Mouse (Mus musculus): ENCODE measurements around the gene Cpne9. TPM values are rescaled to one million over a fixed set of nuclear protein-coding genes. Genes with fewer than 3 reads are reported as not detected.

Cpne9 gene
- total RNA-seq (2022): 10 to 100 TPM; 19.5 to 24.2 (median 19.9) TPM

- DNase-seq (ENCODE audit: low spot score in 2 of 2): no peak
These were observed at the start of gene Cpne9 for GRCm38 (mm10) chr6:113282101-113282802. TSS of gene Cpne9 (plus strand) at chr6:113282307.

- no peak for DNase-seq (ENCODE audit: low spot score in 2 of 2)
These were observed 47.0 kb upstream of the Cpne9 start for GRCm38 (mm10) chr6:113235141-113235540.

DNA sequence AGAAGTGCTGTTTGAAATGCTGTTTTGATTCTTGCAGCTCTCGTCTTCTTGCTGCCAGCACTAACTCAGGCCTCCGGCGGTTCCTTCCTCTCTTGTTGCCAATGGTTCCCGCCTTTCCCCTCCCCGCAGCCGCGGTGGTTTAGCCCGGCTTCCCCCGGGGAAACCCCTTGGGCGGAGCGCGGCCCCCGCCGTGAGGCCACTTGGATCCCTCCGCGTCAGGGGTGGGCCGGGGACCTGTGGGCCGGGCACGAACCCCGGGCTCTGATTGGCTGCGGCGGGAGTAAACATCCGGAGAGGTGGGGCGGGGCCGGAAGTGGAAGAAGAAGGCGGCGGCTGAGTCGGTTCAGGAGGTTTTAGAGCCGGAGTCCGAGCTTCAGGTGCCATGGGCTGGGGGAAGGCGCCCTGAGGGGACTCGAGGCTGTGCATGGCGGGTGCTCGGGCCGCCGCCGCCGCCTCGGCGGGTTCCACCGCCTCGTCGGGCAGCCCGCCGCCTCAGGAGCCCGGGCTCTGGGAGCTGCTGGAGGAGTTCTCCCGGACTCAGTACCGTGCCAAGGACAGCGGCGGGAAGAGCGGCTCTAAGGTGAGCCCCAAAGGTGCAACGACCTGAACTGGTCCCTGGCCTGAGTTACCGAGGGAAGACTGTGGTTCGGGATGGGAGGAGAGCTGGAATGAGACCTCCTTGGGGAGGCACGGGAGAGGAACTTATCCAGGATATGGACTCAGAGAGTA is 44.4 kb upstream of the Cpne9 start, which contains the start of gene Mtmr14:
Gene Mtmr14, plus strand, starts transcription at position 302 of the 729 bp plus-strand sequence.
- peak; percentile 96 to 97 for DNase-seq (ENCODE audit: low spot score in 2 of 2)

GRCm38 (mm10) chr6:113238442-113238841 is 43.7 kb upstream of the Cpne9 start:
- DNase-seq (ENCODE audit: low spot score in 2 of 2): no peak

- no peak for DNase-seq (ENCODE audit: low spot score in 2 of 2)
These were observed 39.4 kb upstream of the Cpne9 start for GRCm38 (mm10) chr6:113242753-113243152.

DNA sequence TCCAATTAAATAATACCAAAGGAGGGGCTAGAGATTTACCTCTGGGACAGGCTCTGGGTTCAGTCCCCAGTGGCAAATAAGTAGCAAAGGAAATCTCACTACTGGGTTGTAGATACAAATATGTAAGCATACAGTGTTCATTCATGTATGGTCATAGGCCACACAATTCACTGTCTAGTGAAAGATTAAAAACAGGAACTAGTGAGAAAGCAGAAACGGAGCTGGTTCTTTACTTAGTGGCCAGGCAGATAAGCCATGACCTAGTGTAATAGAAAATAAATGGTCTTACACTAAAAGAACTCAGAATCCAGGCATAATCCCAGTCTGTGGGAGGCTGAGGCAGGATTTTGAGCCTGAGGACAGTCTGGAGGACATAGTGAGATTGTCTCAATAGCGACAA is 36.5 kb upstream of the Cpne9 start:
- no peak for DNase-seq (ENCODE audit: low spot score in 2 of 2)

- no peak for DNase-seq (ENCODE audit: low spot score in 2 of 2)
These were observed 31.3 kb upstream of the Cpne9 start for GRCm38 (mm10) chr6:113250786-113251185.

GRCm38 (mm10) chr6:113251921-113252320 is 30.2 kb upstream of the Cpne9 start:
- DNase-seq (ENCODE audit: low spot score in 2 of 2): no peak

DNA sequence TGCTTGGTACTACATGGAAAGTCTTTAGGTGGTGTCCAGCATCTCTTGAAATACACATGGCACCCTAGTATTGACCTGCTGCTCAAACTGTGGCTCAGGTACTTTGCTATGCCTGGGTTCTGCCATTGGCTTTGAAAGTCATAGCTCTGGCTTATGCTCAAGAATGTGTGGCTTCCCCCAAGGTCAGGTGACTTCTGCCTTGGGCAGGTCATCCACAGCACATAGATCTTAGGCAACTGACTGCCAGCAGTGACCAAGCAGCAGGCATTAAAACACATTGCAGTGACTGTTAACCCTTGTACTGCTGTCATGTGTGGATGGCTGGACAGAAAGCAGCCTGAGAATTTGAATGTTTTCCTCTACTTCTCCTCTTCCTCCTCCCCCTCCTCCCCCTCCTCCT is 27.2 kb upstream of the Cpne9 start:
- DNase-seq (ENCODE audit: low spot score in 2 of 2): no peak

DNA sequence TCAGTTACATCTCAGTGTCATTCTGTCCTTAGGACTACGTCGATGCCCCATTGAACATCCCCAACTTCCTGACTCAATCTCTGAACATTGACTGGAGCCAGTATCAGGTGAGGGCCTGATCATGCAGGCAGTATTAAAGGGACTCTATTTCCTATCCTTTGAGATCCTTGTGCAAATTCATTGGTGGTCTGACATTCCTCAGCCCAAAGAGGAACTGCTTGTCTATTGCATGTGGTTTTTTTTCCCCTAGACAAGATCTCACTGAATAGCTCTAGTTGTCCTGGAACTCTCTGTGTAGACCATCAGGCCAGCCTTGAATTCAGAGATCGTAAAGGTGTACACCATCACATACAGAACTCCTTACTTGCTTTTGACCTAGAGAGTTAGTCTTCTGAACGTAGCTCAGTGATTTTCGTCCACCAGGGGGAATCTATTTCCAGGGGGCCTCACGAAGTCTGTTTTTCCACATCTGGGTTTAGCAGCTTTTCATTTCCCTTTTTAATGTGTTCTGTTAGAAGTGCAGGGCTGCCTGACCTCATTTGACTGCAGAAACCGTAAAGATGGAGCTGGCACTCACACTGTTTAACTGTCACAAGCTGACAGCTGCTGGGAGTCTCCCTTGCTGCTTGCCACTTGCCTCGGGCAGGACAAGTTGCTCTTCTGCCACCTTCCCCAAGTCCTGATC is 20.8 kb upstream of the Cpne9 start:
- DNase-seq (ENCODE audit: low spot score in 2 of 2): no peak

GRCm38 (mm10) chr6:113263531-113263930 is 18.6 kb upstream of the Cpne9 start:
- DNase-seq (ENCODE audit: low spot score in 2 of 2): no peak

- no peak for DNase-seq (ENCODE audit: low spot score in 2 of 2)
These were observed 17.7 kb upstream of the Cpne9 start for GRCm38 (mm10) chr6:113264429-113264828.

- no peak for DNase-seq (ENCODE audit: low spot score in 2 of 2)
These were observed 15.0 kb upstream of the Cpne9 start for GRCm38 (mm10) chr6:113266996-113267655.

- no peak for DNase-seq (ENCODE audit: low spot score in 2 of 2)
These were observed 14.1 kb upstream of the Cpne9 start for GRCm38 (mm10) chr6:113267988-113268387.

DNA sequence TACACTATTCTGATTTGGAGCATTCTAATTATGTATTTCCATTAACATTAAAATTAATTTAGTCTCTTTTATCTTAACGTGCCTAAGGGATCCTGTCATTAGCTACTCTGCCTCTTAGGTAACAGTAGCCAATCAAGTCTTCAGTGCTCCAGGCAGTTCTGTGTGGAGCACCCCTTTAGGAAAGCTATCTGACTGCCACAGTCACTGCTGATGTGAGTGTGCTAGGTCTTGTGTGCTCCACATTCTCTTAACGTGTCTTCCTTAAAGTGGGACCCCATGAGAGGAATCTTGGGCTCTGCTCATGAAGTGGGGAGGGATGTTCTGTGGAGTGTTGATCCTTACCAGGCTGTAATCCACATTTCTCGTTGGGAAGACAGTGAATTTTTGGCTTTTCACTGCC is 9.7 kb upstream of the Cpne9 start:
- DNase-seq (ENCODE audit: low spot score in 2 of 2): no peak

- peak in 1 of 2 experiments; percentile 40 for DNase-seq (ENCODE audit: low spot score in 2 of 2)
These were observed 5.3 kb upstream of the Cpne9 start for GRCm38 (mm10) chr6:113276846-113277245.

DNA sequence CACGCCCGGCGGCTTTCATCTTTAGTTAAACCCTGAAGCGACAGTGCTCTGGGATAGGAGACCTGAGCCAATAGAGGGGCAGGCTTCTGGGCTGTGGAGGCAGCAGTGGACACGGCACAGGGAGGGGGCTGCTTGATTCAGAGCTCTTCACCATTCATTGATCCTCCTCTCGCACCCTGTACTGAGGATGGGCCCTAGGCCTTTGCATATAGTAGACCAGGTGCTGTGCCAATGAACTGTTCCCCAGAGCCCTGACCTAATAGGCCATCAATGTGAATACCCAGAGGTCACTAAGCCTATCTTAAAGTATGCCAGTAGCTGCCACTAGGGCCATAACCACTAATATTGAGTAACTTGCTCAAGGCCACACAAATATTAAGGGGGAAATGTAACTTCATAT is 431 bp upstream of the Cpne9 start:
- no peak for DNase-seq (ENCODE audit: low spot score in 2 of 2)

- DNase-seq (ENCODE audit: low spot score in 2 of 2): no peak
These were observed 862 bp downstream of the Cpne9 start for GRCm38 (mm10) chr6:113282969-113283368.

GRCm38 (mm10) chr6:113283500-113283899 is 1.4 kb downstream of the Cpne9 start:
- no peak for DNase-seq (ENCODE audit: low spot score in 2 of 2)

- no peak for DNase-seq (ENCODE audit: low spot score in 2 of 2)
These were observed 2.8 kb downstream of the Cpne9 start for GRCm38 (mm10) chr6:113284931-113285330.

- no peak for DNase-seq (ENCODE audit: low spot score in 2 of 2)
These were observed 4.2 kb downstream of the Cpne9 start for GRCm38 (mm10) chr6:113286316-113286715.

GRCm38 (mm10) chr6:113287236-113287635 is 5.1 kb downstream of the Cpne9 start:
- DNase-seq (ENCODE audit: low spot score in 2 of 2): no peak
